Mouse (Mus musculus): ENCODE results near the gene Rpl10.

DNA sequence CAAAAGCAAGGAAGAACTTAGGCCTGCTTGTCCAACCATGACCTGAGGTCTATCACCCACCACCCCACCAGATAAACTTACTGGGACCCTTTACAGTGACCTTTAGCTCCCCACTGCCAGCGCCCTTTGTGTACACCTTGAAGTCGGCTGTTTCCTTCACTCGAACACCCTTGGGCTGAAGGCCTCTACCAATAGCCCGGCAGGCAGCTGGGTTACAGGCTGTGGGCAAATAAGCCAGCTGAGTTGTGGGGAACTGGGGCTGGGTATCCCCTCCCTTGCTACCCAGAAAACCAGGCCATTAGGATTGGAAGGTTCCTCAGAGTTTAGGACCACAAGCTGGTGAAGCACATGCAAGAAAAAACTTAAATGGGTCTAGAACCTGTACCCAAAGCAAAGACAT is 30.3 kb upstream of the Rpl10 start:
- TF ChIP-seq CTCF (IDR thresholded peaks at IDR 0.05; ENCODE audit: low read depth) (no peak), EP300 (IDR thresholded peaks at IDR 0.05; ENCODE audit: low read depth) (no peak)

All from liver, postnatal 0 days (tissue).